Mouse (Mus musculus) liver, embryonic 13.5 days (tissue): ENCODE results near the gene Dlg5. TPM values are rescaled to one million over a fixed set of nuclear protein-coding genes. Genes with fewer than 3 reads are reported as not detected.

Experiments used
- ATAC-seq: fragments of 200-750 bp; cut with Nextera tagmentation; 2 replicates; pipeline ENCODE4 v1.8.0; 2017; ENCODE audit warnings: low read depth, mild to moderate bottlenecking, moderate number of reproducible peaks, moderate library complexity
- DNase-seq: peaks from one replicate; pipeline ENCODE4 v3.0.0; 2022
- H3K27ac ChIP-seq: fragments of 300-500 bp; sonication (generic); 2 replicates; pipeline ENCODE4 v1.5.1; 2015; ENCODE audit warnings: moderate library complexity, mild to moderate bottlenecking, inconsistent platforms
- H3K27me3 ChIP-seq: fragments of 300-500 bp; sonication (generic); 2 replicates; pipeline ENCODE4 v1.6.1; 2015; ENCODE audit warnings: mild to moderate bottlenecking, inconsistent platforms
- H3K36me3 ChIP-seq: fragments of 300-500 bp; sonication (generic); 2 replicates; pipeline ENCODE4 v1.6.1; 2015; ENCODE audit warnings: mild to moderate bottlenecking, inconsistent platforms
- H3K4me1 ChIP-seq: fragments of 300-500 bp; sonication (generic); replicated peaks from 2 replicates; pipeline ENCODE4 v1.6.1; 2015; ENCODE audit warnings: inconsistent platforms
- H3K4me2 ChIP-seq: fragments of 300-500 bp; sonication (generic); 2 replicates; pipeline ENCODE4 v1.6.1; 2015; ENCODE audit warnings: inconsistent platforms, mild to moderate bottlenecking, moderate library complexity
- H3K4me3 ChIP-seq: fragments of 300-500 bp; sonication (generic); replicated peaks from 2 replicates; pipeline ENCODE4 v1.5.1; 2015; ENCODE audit warnings: mild to moderate bottlenecking, inconsistent platforms
- H3K9ac ChIP-seq: fragments of 300-500 bp; sonication (generic); 2 replicates; pipeline ENCODE4 v1.6.1; 2015; ENCODE audit warnings: mild to moderate bottlenecking, inconsistent platforms
- H3K9me3 ChIP-seq: fragments of 300-500 bp; sonication (generic); replicated peaks from 2 replicates; pipeline ENCODE4 v1.6.1; 2016; ENCODE audit warnings: inconsistent platforms
- WGBS: fragments of 180-500 bp; shearing (Covaris S2); methylation state at CpG from one replicate; pipeline ENCODE4 v1.1.7; 2015; ENCODE audit not compliant: insufficient replicate concordance; 5-methylcytosine and 5-hydroxymethylcytosine counted together
- polyA plus RNA-seq: library from polyadenylated mRNA; unstranded; fragments of >200 nt; fragmentation: Nextera tagmentation; extraction: Ambion mirVana; gene quantifications from 2 replicates; pipeline ENCODE4 v1.2.1, GENCODE M21; 2015

The Dlg5 gene
- 1.1 and 1.6 TPM in 2 replicates for polyA plus RNA-seq

DNA sequence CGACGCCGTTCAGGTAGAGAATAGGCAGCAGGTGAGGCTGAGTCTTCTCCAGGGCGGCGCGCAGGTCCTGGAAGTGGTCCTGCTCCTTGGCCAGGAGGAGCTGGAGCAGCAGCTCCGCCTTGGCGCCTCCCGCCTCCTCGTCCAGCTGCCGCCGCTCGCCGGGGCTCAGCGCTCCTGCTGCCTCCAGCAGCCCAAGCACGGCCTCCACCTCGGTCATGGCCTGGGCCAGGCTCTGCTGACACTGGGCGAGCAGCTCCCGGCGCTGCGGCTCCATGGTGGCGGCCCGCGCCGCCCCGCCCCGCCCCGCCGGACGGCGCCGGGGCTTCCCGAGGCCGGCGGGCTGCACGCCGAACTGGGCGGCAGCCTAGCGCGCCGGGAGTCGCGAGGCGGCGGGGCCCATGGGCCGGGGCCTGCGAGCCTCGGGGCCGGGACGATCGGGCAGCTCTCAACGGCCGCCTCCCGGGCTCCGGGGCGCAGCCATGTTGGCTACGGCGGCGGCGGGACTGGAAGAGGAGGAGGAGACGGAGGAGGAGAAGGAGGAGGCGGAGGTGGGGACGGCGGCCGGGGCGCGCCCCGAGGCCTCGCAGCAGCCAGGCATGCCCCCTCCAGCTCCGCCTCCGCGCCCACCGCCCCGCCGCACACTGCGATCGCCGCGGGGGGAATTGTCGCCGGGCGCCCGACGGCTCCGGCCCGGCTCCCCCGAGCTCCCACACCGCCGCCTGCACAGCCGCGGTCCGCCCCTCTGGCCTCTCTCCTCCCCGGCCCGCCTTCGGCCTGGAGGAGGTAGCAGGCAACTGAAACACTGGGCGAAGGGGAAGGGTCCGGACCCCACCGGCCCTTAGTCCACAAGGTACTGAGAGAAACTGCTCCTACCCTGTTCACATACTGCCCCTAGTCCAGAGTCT is at the start of gene Dlg5:
Dlg5 (minus strand) TSS at position 744 of the 905 bp plus-strand sequence.
- no peaks in the 10 kb centered on the region; the same call in 1 of the 2 replicates for H3K4me1 ChIP-seq
- H3K9me3 ChIP-seq, result no peaks in the 10 kb centered on the region
- H3K27me3 ChIP-seq, result peaks cover 85% of the 10 kb centered on the region
- no peak within 1 kb of the TSS for H3K27ac ChIP-seq
- H3K4me3 ChIP-seq, result peak within 1 kb of the TSS; percentile 62
- peak within 1 kb of the TSS; percentile 65 for H3K9ac ChIP-seq
- 2% methylated on average over 81 of the region's 98 CpGs for WGBS
- no peaks in the 10 kb centered on the region for H3K36me3 ChIP-seq
- ATAC-seq (peak; percentile 80), DNase-seq (peak; percentile 8)
- H3K4me2 ChIP-seq, result peak within 1 kb of the TSS; percentile 66

DNA sequence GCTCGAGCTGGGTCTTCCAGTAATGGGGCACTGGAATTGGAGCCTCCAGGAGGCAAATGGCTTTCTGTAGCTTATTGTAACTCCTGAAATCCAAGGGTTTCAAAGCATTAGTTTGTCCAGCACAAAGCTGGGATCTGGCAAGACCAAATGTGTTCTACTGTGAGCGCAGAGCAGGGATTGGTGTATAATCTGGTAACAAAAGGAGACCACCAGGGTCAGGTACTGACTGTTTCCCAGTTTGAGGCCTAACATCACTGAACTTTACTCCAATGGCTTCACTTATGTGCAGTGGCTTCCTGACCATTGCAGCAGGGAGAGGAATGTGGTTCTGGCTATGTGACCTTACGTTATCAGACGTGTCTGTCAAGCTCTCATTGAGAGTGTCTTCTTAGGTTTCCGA is 47.9 kb upstream of the Dlg5 start:
- ATAC-seq, result no peak
- no peaks in the 10 kb centered on the region for H3K36me3 ChIP-seq
- no peaks in the 10 kb centered on the region for H3K27me3 ChIP-seq
- H3K4me1 ChIP-seq, result no peaks in the 10 kb centered on the region
- no peak overlapping the region for H3K4me3 ChIP-seq
- no peak overlapping the region for H3K9ac ChIP-seq
- no peak overlapping the region for H3K27ac ChIP-seq
- WGBS, result 47% methylated on average over 5 of the region's 5 CpGs
- no peak for DNase-seq
- H3K9me3 ChIP-seq, result no peaks in the 10 kb centered on the region
- H3K4me2 ChIP-seq, result no peak overlapping the region

DNA sequence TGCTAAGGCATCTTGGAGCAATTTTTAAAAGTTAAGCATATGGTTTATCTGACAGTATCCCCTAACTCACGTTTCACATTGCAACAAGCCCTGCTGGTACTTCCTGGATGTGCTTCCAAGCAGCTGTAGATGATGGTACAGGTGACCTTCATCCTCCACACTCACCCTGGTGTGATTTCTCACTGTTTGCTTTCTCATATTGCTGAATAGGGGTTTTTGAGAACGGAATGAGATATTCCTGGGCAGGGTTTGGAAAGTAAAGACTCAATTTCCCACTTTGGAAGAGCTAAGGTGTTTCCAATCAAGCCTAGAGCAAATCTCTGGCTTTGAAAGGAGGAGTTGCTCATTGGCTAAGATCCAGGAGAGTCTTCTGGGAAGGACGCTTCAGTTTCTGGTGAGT is 47.2 kb upstream of the Dlg5 start, which contains the start of gene E330034G19Rik:
E330034G19Rik (plus strand) TSS at position 301 of the 400 bp plus-strand sequence.
- no peak for DNase-seq
- H3K4me1 ChIP-seq, result no peaks in the 10 kb centered on the region
- H3K36me3 ChIP-seq, result no peaks in the 10 kb centered on the region
- H3K9ac ChIP-seq, result no peak within 1 kb of the TSS
- no peaks in the 10 kb centered on the region for H3K27me3 ChIP-seq
- no peak within 1 kb of the TSS for H3K4me2 ChIP-seq
- H3K9me3 ChIP-seq, result no peaks in the 10 kb centered on the region
- H3K4me3 ChIP-seq, result no peak within 1 kb of the TSS
- WGBS, result 24% methylated on average over 3 of the region's 3 CpGs
- H3K27ac ChIP-seq, result no peak within 1 kb of the TSS
- ATAC-seq, result no peak

DNA sequence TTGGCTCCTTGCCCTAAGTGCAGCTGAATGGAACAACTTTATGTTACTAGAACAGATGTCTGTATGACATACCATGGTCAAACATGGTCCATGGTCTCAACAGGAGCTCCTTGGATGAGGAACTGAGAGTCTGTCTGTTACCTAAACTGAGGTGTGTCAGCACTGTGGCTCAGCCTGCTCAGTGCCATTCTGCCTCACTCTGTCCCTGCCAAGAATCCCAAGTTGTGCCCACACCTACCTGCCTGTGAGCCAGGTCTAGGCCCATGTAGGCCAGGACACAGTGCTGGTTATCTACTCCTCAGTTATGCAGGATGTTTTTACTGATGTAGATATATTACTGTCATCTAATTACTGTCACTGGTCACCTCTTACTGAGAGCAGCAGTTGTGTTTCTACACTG is 45.0 kb upstream of the Dlg5 start:
- no peak overlapping the region for H3K4me2 ChIP-seq
- H3K4me3 ChIP-seq, result no peak overlapping the region
- DNase-seq (no peak), ATAC-seq (no peak)
- no peaks in the 10 kb centered on the region for H3K36me3 ChIP-seq
- H3K27me3 ChIP-seq, result no peaks in the 10 kb centered on the region
- H3K4me1 ChIP-seq, result no peaks in the 10 kb centered on the region
- no peak overlapping the region for H3K9ac ChIP-seq
- H3K27ac ChIP-seq, result no peak overlapping the region
- H3K9me3 ChIP-seq, result no peaks in the 10 kb centered on the region

DNA sequence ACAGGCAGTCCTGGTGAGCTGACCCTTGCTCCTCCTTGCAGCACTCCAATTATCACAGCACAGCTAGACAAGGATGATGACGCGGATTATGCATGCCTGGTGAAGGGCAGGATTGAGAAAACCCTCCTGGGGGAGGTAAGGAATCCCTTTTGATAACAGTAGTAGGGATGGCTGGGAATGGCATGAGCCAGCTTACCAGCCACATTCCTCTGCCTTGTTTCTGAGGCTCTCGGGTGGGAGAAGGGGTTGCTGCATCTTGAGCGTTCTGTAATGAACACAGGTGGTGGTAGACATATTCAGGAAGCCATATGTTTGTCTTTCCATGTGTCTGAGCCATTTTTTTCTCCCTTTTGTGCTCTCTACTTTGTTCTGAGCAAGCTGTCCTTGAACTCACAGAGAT is 40.4 kb upstream of the Dlg5 start:
- 46% methylated on average over 4 of the region's 4 CpGs for WGBS
- DNase-seq (no peak), ATAC-seq (no peak)
- Histone ChIP-seq H3K4me1 (no peaks in the 10 kb centered on the region), H3K4me2 (no peak overlapping the region), H3K27me3 (no peaks in the 10 kb centered on the region), H3K36me3 (no peaks in the 10 kb centered on the region), H3K9ac (no peak overlapping the region), H3K27ac (no peak overlapping the region), H3K9me3 (no peaks in the 10 kb centered on the region), H3K4me3 (no peak overlapping the region)

DNA sequence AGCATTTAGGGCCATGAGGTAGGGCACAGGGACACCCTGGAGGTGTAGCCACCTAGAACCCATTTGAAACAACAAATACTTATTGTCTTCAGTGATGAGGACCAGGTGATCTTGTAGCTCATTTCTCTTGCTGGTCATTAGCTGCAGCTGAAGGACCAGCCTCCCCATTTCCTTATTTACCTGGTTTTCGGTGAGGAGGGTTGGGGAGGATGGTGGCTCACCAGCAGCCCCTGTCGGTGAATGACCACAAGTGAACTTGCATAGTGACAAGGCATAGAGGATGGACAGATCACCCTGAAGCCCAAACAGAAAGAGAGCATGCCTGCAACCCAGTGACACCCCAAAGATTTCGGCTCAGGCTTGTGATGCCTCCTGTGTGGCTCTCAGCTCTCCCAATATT is 36.6 kb upstream of the Dlg5 start:
- ATAC-seq, result no peak
- H3K36me3 ChIP-seq, result no peaks in the 10 kb centered on the region
- no peak for DNase-seq
- H3K27me3 ChIP-seq, result no peaks in the 10 kb centered on the region
- no peak overlapping the region for H3K4me2 ChIP-seq
- WGBS, result 39% methylated on average over 3 of the region's 3 CpGs
- no peak overlapping the region for H3K4me3 ChIP-seq
- H3K9ac ChIP-seq, result no peak overlapping the region
- H3K9me3 ChIP-seq, result no peaks in the 10 kb centered on the region
- no peaks in the 10 kb centered on the region for H3K4me1 ChIP-seq
- H3K27ac ChIP-seq, result no peak overlapping the region

DNA sequence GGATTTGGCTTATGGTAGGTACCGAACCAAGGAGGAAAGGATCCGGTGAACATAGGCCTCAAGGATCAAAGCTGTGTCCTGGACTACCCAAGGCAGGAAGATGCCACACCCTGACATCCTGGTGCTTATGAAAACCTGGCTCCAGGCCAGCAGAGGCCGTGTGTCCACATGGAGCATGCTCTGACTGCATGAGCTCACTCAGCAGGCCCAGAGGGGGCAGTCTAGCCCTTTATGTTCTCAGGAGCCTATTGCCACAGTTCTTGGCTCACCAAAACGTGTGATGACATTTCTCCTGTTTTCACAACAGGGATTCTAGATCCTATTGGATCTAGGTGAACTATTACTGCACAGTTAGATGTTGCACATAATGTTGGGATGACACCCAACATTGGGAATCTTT is 35.6 kb upstream of the Dlg5 start:
- WGBS, result 47% methylated on average over 4 of the region's 4 CpGs
- Histone ChIP-seq H3K4me1 (no peaks in the 10 kb centered on the region), H3K4me3 (no peak overlapping the region), H3K9ac (no peak overlapping the region), H3K36me3 (no peaks in the 10 kb centered on the region), H3K9me3 (no peaks in the 10 kb centered on the region), H3K27me3 (0 out of 2 replicates have a peak, but pooled peaks cover 3% of the 10 kb centered on the region), H3K27ac (no peak overlapping the region), H3K4me2 (no peak overlapping the region)
- ATAC-seq, result no peak
- DNase-seq, result no peak

DNA sequence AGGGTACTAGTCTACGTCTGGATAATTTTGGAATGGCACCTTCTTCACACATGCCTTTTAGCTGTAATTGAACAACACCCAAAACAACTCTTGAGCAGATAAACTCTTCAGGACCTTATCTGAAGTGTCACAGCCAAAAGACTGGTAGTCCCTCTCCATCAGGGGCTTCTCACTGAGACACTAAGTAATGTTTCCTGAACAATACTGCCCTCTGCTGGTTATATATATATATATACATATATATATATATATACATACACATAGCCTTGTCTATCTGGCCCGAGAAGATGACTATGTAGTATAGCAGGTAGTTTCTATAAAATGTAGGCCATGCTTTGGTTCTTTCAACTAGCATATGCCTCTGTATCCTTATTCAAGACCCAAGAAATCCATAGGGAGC is 29.8 kb upstream of the Dlg5 start:
- Histone ChIP-seq H3K9ac (no peak overlapping the region), H3K27me3 (peaks cover 6% of the 10 kb centered on the region; the same call in 1 of the 2 replicates), H3K4me1 (no peaks in the 10 kb centered on the region), H3K27ac (no peak overlapping the region), H3K9me3 (no peaks in the 10 kb centered on the region), H3K36me3 (no peaks in the 10 kb centered on the region), H3K4me2 (no peak overlapping the region), H3K4me3 (no peak overlapping the region)
- no peak for DNase-seq
- 31% methylated on average over 2 of the region's 2 CpGs for WGBS
- ATAC-seq, result no peak

DNA sequence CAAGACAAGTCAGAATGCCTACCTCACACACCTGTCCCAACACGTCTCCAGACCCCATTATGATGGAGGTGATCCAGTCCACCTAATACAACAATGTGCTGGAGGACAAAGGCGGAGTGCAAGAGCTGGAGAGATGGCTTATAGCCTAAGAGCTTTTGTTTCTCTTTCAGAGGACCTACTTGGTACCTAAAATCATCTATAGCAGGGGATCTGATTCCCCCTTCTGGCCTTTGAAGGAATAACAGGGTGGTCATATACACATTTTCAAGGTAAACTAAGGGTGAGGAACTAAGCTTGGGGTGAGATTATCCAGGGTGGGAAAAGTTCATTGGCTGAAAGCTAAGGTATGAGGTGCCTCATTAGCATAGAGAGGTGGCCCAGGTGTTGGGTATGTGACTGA is 27.9 kb upstream of the Dlg5 start:
- no peaks in the 10 kb centered on the region for H3K4me1 ChIP-seq
- no peaks in the 10 kb centered on the region for H3K36me3 ChIP-seq
- H3K27me3 ChIP-seq, result peaks cover 6% of the 10 kb centered on the region; the same call in 1 of the 2 replicates
- H3K9ac ChIP-seq, result no peak overlapping the region
- H3K4me2 ChIP-seq, result no peak overlapping the region
- H3K4me3 ChIP-seq, result no peak overlapping the region
- H3K27ac ChIP-seq, result no peak overlapping the region
- ATAC-seq (no peak), DNase-seq (no peak)
- no peaks in the 10 kb centered on the region for H3K9me3 ChIP-seq
- 37% methylated on average over 2 of the region's 2 CpGs for WGBS

DNA sequence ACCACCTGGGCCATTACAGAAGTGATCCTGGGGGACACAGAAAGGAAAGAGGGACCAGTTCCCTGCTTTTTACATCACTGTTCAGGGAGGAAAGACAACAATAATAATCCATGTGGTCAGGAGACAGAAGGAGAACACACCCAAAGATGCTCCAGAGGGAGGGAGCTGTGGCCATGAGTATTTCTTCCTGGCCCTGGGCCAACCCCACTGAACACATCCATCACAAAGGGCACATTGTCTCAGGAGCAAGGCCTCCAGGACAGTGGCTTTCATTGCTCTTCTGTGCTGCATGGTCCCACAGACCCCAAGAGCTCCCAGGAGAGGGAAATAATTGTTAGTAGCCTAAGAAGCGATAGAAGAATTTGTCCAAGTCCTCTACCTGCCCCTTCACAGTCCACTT is 23.9 kb upstream of the Dlg5 start:
- Histone ChIP-seq H3K9ac (no peak overlapping the region), H3K4me2 (no peak overlapping the region), H3K27me3 (no peaks in the 10 kb centered on the region), H3K27ac (no peak overlapping the region), H3K4me1 (no peaks in the 10 kb centered on the region), H3K4me3 (no peak overlapping the region), H3K9me3 (no peaks in the 10 kb centered on the region), H3K36me3 (no peaks in the 10 kb centered on the region)
- WGBS, result 54% methylated on average over 1 of the region's 1 CpGs
- no peak for DNase-seq
- ATAC-seq, result no peak

DNA sequence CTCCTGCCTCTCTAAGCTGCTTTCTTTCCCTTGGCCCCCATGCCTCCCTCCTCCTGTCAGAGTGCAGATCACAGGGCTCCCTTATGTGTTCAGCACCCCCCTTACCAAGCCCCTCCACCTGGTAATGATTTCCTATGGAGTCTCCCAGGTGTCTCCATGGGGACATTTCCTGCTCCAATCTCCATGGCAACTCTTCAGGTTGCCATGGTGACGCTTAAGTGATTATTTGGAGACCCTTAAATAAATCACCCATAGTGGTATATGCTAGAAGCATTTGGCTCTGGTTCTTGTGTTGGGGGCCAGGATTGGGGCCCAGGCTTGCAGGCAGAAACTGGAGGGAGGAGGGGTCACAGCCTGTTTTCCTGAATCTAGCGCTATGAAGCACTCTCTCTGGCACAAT is 17.2 kb upstream of the Dlg5 start:
- 51% methylated on average over 2 of the region's 2 CpGs for WGBS
- DNase-seq (no peak), ATAC-seq (no peak)
- Histone ChIP-seq H3K9me3 (no peaks in the 10 kb centered on the region), H3K9ac (no peak overlapping the region), H3K4me1 (no peaks in the 10 kb centered on the region), H3K4me2 (no peak overlapping the region), H3K27ac (no peak overlapping the region), H3K27me3 (0 out of 2 replicates have a peak, but pooled peaks cover 5% of the 10 kb centered on the region), H3K36me3 (no peaks in the 10 kb centered on the region), H3K4me3 (no peak overlapping the region)

DNA sequence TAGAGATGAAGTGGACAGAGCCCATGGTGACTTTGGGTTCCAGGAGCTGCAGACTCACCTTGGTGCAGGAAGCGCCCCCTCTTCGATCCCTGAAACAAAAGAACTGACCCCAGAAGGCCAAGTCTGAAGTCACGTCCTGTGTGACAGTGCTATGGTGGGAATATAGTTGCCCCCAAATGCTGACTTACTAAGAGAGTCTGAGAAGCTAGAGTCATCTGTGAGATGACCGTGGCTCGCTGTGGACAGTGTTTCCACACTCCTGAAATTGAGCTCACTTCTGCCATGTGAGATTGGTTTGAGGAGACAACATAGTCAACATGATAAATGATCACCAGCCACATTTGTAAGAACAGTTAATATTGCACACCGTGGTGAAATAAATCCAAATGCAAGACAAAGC is 16.7 kb upstream of the Dlg5 start:
- DNase-seq (no peak), ATAC-seq (no peak)
- Histone ChIP-seq H3K27me3 (0 out of 2 replicates have a peak, but pooled peaks cover 5% of the 10 kb centered on the region), H3K9me3 (no peaks in the 10 kb centered on the region), H3K9ac (no peak overlapping the region), H3K27ac (no peak overlapping the region), H3K36me3 (no peaks in the 10 kb centered on the region), H3K4me1 (no peaks in the 10 kb centered on the region), H3K4me3 (no peak overlapping the region), H3K4me2 (no peak overlapping the region)
- WGBS, result 63% methylated on average over 6 of the region's 6 CpGs
